ENCODE assay signal across 9 mouse cellular contexts in the genomic region with DNA sequence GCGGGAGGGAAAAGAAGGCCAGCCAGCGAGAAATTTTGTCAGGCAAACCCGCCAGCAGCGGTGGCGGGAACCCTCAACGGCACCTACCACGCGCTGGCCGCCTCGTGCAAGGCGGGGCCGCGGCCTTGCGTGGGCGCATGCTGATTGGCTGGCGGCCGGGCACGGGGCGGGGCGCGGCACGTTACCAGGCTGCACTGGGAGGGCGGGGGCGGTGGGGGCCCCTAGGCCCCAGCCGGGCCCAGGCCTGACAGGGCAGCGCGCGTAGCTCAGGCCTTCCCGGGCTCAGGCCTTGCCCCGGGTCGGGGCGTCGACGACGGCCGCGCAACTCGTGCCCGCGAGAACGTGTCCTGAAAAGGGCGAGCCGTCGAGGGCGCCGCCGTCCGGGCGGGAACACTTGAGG. TPM values are rescaled to one million over a fixed set of nuclear protein-coding genes. Genes with fewer than 3 reads are reported as not detected.
DNase-seq lines count a peak whose midpoint lies in the region; ATAC-seq lines count a peak whose summit lies in the region.
"Had no signal": no experiment of that assay in that cellular context is flagged by ENCODE, and none has a peak within 500 bp of the region (broad histone marks: within the 10 kb centered on the region; RNA-seq: fewer than 3 reads in every experiment).

No protein-coding gene starts in this region.

- no peak overlapping the region for H3K9ac ChIP-seq in embryonic facial prominence, embryonic 14.5 days (ENCODE audit: low read depth, low read length)
- no peak overlapping the region for H3K9ac ChIP-seq in intestine, embryonic 14.5 days (ENCODE audit: low read length)
- no peak overlapping the region for H3K9ac ChIP-seq in neural tube, embryonic 12.5 days

- no peaks in the 10 kb centered on the region for H3K36me3 ChIP-seq in embryonic facial prominence, embryonic 14.5 days (ENCODE audit: control insufficient read depth, insufficient read depth, low read length)
- H3K36me3 ChIP-seq in intestine, embryonic 14.5 days (ENCODE audit: control insufficient read depth, insufficient read depth, low read length), result no peaks in the 10 kb centered on the region
- H3K36me3 ChIP-seq in neural tube, embryonic 12.5 days, result no peaks in the 10 kb centered on the region

- no peaks in the 10 kb centered on the region for H3K4me1 ChIP-seq in embryonic facial prominence, embryonic 14.5 days (ENCODE audit: control insufficient read depth, insufficient read depth, low read length)
- no peaks in the 10 kb centered on the region; the same call in 1 of the 2 replicates for H3K4me1 ChIP-seq in intestine, embryonic 14.5 days (replicated peaks; ENCODE audit: control insufficient read depth, insufficient read depth, low read length)
- H3K4me1 ChIP-seq in neural tube, embryonic 12.5 days, result 0 out of 2 replicates have a peak, but pooled peaks cover 10% of the 10 kb centered on the region

- WGBS in embryonic facial prominence, embryonic 14.5 days, result 67% methylated on average over 5 of the region's 49 CpGs
- 45% methylated on average over 49 of the region's 49 CpGs for WGBS in intestine, embryonic 14.5 days
- 47% methylated on average over 43 of the region's 49 CpGs for WGBS in neural tube, embryonic 12.5 days

- peak; percentile 1 for DNase-seq in kidney, postnatal 14 days
- no peak for DNase-seq in kidney, postnatal 36 days
- DNase-seq in embryonic facial prominence, embryonic 14.5 days (ENCODE audit: low spot score), result no peak
- DNase-seq in intestine, embryonic 14.5 days (ENCODE audit: low spot score), result no peak
- no peak for DNase-seq in frontal cortex, postnatal 14 days (ENCODE audit: low spot score in 2 of 2)
- no peak for DNase-seq in gastrocnemius, postnatal 36 days
- DNase-seq in layer of hippocampus, adult 9-11 months, result no peak

- H3K27ac ChIP-seq in embryonic facial prominence, embryonic 14.5 days (replicated peaks; ENCODE audit: low read depth, low read length), result no peak overlapping the region
- H3K27ac ChIP-seq in intestine, embryonic 14.5 days (ENCODE audit: low read depth), result no peak overlapping the region
- H3K27ac ChIP-seq in neural tube, embryonic 12.5 days, result no peak overlapping the region

- ATAC-seq in embryonic facial prominence, embryonic 14.5 days (ENCODE audit: low read depth), result peak; percentile 67
- peak; percentile 47 for ATAC-seq in intestine, embryonic 14.5 days (replicated peaks; ENCODE audit: low FRiP score, low TSS enrichment, low read depth)
- peak; percentile 75 for ATAC-seq in neural tube, embryonic 12.5 days (ENCODE audit: low FRiP score, low read depth)

- peak overlapping the region; percentile 47 for H3K4me3 ChIP-seq in embryonic facial prominence, embryonic 14.5 days (ENCODE audit: low read depth, low read length)
- peak overlapping the region; percentile 39; the same call in 1 of the 2 replicates for H3K4me3 ChIP-seq in intestine, embryonic 14.5 days (ENCODE audit: low read depth, low read length)
- H3K4me3 ChIP-seq in neural tube, embryonic 12.5 days, result peak overlapping the region; percentile 47

- intact Hi-C loops in gastrocnemius, postnatal 36 days (cut with DNase I), result no loop called here

- peaks cover 38% of the 10 kb centered on the region for H3K27me3 ChIP-seq in embryonic facial prominence, embryonic 14.5 days (replicated peaks; ENCODE audit: control insufficient read depth, insufficient read depth, low read length)
- H3K27me3 ChIP-seq in intestine, embryonic 14.5 days (replicated peaks; ENCODE audit: control insufficient read depth, insufficient read depth, low read length), result peaks cover 26% of the 10 kb centered on the region
- peaks cover 16% of the 10 kb centered on the region for H3K27me3 ChIP-seq in neural tube, embryonic 12.5 days (replicated peaks)

- peak overlapping the region; percentile 57 for H3K4me2 ChIP-seq in embryonic facial prominence, embryonic 14.5 days (ENCODE audit: low read depth, low read length)
- peak overlapping the region; percentile 54; the same call in 1 of the 2 replicates for H3K4me2 ChIP-seq in intestine, embryonic 14.5 days (ENCODE audit: low read length)
- H3K4me2 ChIP-seq in neural tube, embryonic 12.5 days (replicated peaks), result peak overlapping the region; percentile 62

- peaks cover 9% of the 10 kb centered on the region; the same call in 1 of the 2 replicates for H3K9me3 ChIP-seq in embryonic facial prominence, embryonic 14.5 days (ENCODE audit: control insufficient read depth, low read length)
- H3K9me3 ChIP-seq in intestine, embryonic 14.5 days (ENCODE audit: control insufficient read depth, low read length), result peaks cover 7% of the 10 kb centered on the region
- H3K9me3 ChIP-seq in neural tube, embryonic 12.5 days, result peaks cover 5% of the 10 kb centered on the region

RNA-seq across cellular contexts. Expression of a gene that starts 0.6 kb away (rescaled TPM):
- polyA plus RNA-seq in embryonic facial prominence, embryonic 14.5 days (2014; fragmentation: Nextera tagmentation; extraction: Ambion mirVana), result 0.17 and 1.4 TPM in 2 replicates
- polyA plus RNA-seq in intestine, embryonic 14.5 days (2014; fragmentation: Nextera tagmentation; extraction: Ambion mirVana), result 0.18 and 0.22 TPM in 2 replicates
- 0.36 and 0.61 TPM in 2 replicates for polyA plus RNA-seq in neural tube, embryonic 12.5 days (2016; fragmentation: Nextera tagmentation; extraction: Ambion mirVana)
- total RNA-seq in gastrocnemius, postnatal 36 days (2021), result not detected
- total RNA-seq: liver, adult 2 months had no signal
- polyA plus RNA-seq: liver, adult 2 months had no signal

RNA-seq across cellular contexts. Expression of a gene that starts 43.1 kb away (rescaled TPM):
- polyA plus RNA-seq in embryonic facial prominence, embryonic 14.5 days (2014; fragmentation: Nextera tagmentation; extraction: Ambion mirVana), result 2.4 TPM in 2 replicates
- polyA plus RNA-seq in intestine, embryonic 14.5 days (2014; fragmentation: Nextera tagmentation; extraction: Ambion mirVana), result 2.0 and 2.1 TPM in 2 replicates
- polyA plus RNA-seq in neural tube, embryonic 12.5 days (2016; fragmentation: Nextera tagmentation; extraction: Ambion mirVana), result 4.9 and 5.1 TPM in 2 replicates
- total RNA-seq in gastrocnemius, postnatal 36 days (2021), result 1 to 10 TPM; 2.9 to 4.1 TPM
